Mouse (Mus musculus) cerebellum, adult 2 months (tissue): ENCODE measurements at regions not wholly inside any gene's neighbourhood (a gene's known extent, or its start where the extent isn't known, plus 50 kb on each side); places are given as distances from the start of the nearest gene placed in this dataset.
"Not testable (repeated sequence)": the region's sequence is repeated elsewhere in the genome, so short reads cannot be mapped to it uniquely, and the experiment has no call there.

Experiments
- DNase-seq, 2 experiments: peaks; one replicate each; pipeline ENCODE4 v3.0.0; 2021
- H3K27ac ChIP-seq: fragments of 200-500 bp; 2 replicates; pipeline ENCODE4 v1.5.1; 2012; ENCODE audit warnings: low read length, control low read depth, inconsistent platforms; ENCODE audit not compliant: insufficient read depth
- H3K27me3 ChIP-seq: fragments of 200-500 bp; 2 replicates; pipeline ENCODE4 v1.6.1; 2012; ENCODE audit warnings: inconsistent platforms, mild to moderate bottlenecking, low read length, moderate library complexity; ENCODE audit not compliant: control insufficient read depth, insufficient read depth
- H3K4me1 ChIP-seq: fragments of 200-500 bp; 2 replicates; pipeline ENCODE4 v1.6.1; 2011; ENCODE audit warnings: low read length; ENCODE audit not compliant: control insufficient read depth, insufficient read depth
- H3K4me3 ChIP-seq: fragments of 200-500 bp; replicated peaks from 2 replicates; pipeline ENCODE3; 2011; ENCODE audit warnings: mild to moderate bottlenecking, low read depth, low read length, control low read depth; ENCODE audit not compliant: insufficient read depth
- CTCF ChIP-seq: fragments of 200-500 bp; IDR thresholded peaks from 2 replicates; pipeline ENCODE4 v1.5.1; 2011; ENCODE audit warnings: low read depth, mild to moderate bottlenecking, control low read depth, low read length, moderate library complexity, borderline replicate concordance; ENCODE audit not compliant: insufficient read depth
- POLR2A ChIP-seq: fragments of 200-500 bp; IDR thresholded peaks from 2 replicates; pipeline ENCODE4 v1.6.1; 2011; ENCODE audit warnings: low read length, control low read depth, borderline replicate concordance; ENCODE audit not compliant: insufficient read depth
- WGBS: fragments of 180-500 bp; shearing (Covaris S2); methylation state at CpG from one replicate; pipeline ENCODE4 v1.1.7; 2018; 5-methylcytosine and 5-hydroxymethylcytosine counted together

- H3K27ac ChIP-seq, result no peak overlapping the region
- no peak overlapping the region for H3K4me3 ChIP-seq
- no peaks in the 10 kb centered on the region for H3K27me3 ChIP-seq
- 86% methylated on average over 4 of the region's 4 CpGs for WGBS
- no peak for DNase-seq
- H3K4me1 ChIP-seq, result no peaks in the 10 kb centered on the region
- TF ChIP-seq CTCF (no peak), POLR2A (no peak)
Measured at GRCm38 (mm10) chr9:11378046-11378445, 473.5 kb upstream of the Cntn5 start.

GRCm38 (mm10) chr9:11377586-11377985 lies 473.0 kb upstream of the Cntn5 start:
- WGBS, result 64% methylated on average over 4 of the region's 4 CpGs
- Histone ChIP-seq H3K4me3 (no peak overlapping the region), H3K27me3 (no peaks in the 10 kb centered on the region), H3K27ac (no peak overlapping the region), H3K4me1 (no peaks in the 10 kb centered on the region)
- DNase-seq, result no peak
- TF ChIP-seq CTCF (no peak), POLR2A (no peak)

- H3K27me3 ChIP-seq, result no peaks in the 10 kb centered on the region
- DNase-seq, result no peak
- TF ChIP-seq POLR2A, result no peak
- TF ChIP-seq CTCF, result no peak
- H3K4me3 ChIP-seq, result no peak overlapping the region
- 89% methylated on average over 2 of the region's 2 CpGs for WGBS
- H3K4me1 ChIP-seq, result no peaks in the 10 kb centered on the region
- H3K27ac ChIP-seq, result no peak overlapping the region
Measured at GRCm38 (mm10) chr9:11373294-11373903, 468.8 kb upstream of the Cntn5 start.

GRCm38 (mm10) chr9:11368056-11368455 lies 463.5 kb upstream of the Cntn5 start:
- Histone ChIP-seq H3K27me3 (no peaks in the 10 kb centered on the region), H3K4me3 (no peak overlapping the region), H3K27ac (no peak overlapping the region), H3K4me1 (no peaks in the 10 kb centered on the region)
- WGBS, result 53% methylated on average over 1 of the region's 1 CpGs
- DNase-seq, result no peak
- no peak for TF ChIP-seq CTCF
- TF ChIP-seq POLR2A, result no peak

- no peak overlapping the region for H3K27ac ChIP-seq
- no peak overlapping the region for H3K4me3 ChIP-seq
- no peak for DNase-seq
- WGBS, result 91% methylated on average over 4 of the region's 4 CpGs
- TF ChIP-seq CTCF (no peak), POLR2A (no peak)
- no peaks in the 10 kb centered on the region for H3K27me3 ChIP-seq
- no peaks in the 10 kb centered on the region for H3K4me1 ChIP-seq
Measured at GRCm38 (mm10) chr9:11328900-11329299, 424.3 kb upstream of the Cntn5 start.

- Histone ChIP-seq H3K27ac (no peak overlapping the region), H3K4me3 (no peak overlapping the region), H3K4me1 (no peaks in the 10 kb centered on the region), H3K27me3 (no peaks in the 10 kb centered on the region)
- DNase-seq, result no peak
- no peak for TF ChIP-seq POLR2A
- TF ChIP-seq CTCF, result no peak
- 88% methylated on average over 1 of the region's 1 CpGs for WGBS
Measured at GRCm38 (mm10) chr9:11317221-11317620, 412.6 kb upstream of the Cntn5 start.

- not testable (repeated sequence) for H3K4me3 ChIP-seq, H3K27me3 ChIP-seq, H3K4me1 ChIP-seq, H3K27ac ChIP-seq
- WGBS, result 45% methylated on average over 17 of the region's 17 CpGs
- peak; percentile 82 to 89 for DNase-seq
Measured at GRCm38 (mm10) chr9:11297116-11297515, 392.5 kb upstream of the Cntn5 start.

- DNase-seq, result peak; percentile 27 to 64
- H3K4me3 ChIP-seq, result no peak overlapping the region
- TF ChIP-seq POLR2A (no peak), CTCF (no peak)
- peak overlapping the region; percentile 64; the same call in 1 of the 2 replicates for H3K27ac ChIP-seq
- no peaks in the 10 kb centered on the region for H3K27me3 ChIP-seq
- peaks cover 6% of the 10 kb centered on the region; the same call in 1 of the 2 replicates for H3K4me1 ChIP-seq
- 29% methylated on average over 4 of the region's 4 CpGs for WGBS
Measured at GRCm38 (mm10) chr9:11285135-11285534, 380.6 kb upstream of the Cntn5 start.
